Mouse (Mus musculus): ENCODE results near the gene Gm20388. TPM values are rescaled to one million over a fixed set of nuclear protein-coding genes. Genes with fewer than 3 reads are reported as not detected.

Gene Gm20388
- total RNA-seq, 1 experiment, result 27.0 TPM

GRCm38 (mm10) chr8:124212148-124212547, 4301.5 kb downstream of the Gm20388 start:
- Histone ChIP-seq H3K9me3 (ENCODE audit: control insufficient read depth, insufficient read depth, low read depth, low read length) (no peaks in the 10 kb centered on the region), H3K4me1 (ENCODE audit: control insufficient read depth in 2 of 2, insufficient read depth in 2 of 2, low read length in 2 of 2, poor library complexity in 1 of 2) (no peaks in the 10 kb centered on the region), H3K27ac (ENCODE audit: insufficient read depth, low read depth, low read length, poor library complexity, severe bottlenecking) (no peak overlapping the region), H3K36me3 (ENCODE audit: control insufficient read depth, insufficient read depth, low read length, poor library complexity, severe bottlenecking) (no peaks in the 10 kb centered on the region), H3K9ac (ENCODE audit: insufficient read depth, low read depth, low read length, poor library complexity, severe bottlenecking) (no peak overlapping the region), H3K4me3 (ENCODE audit: insufficient read depth in 1 of 2, low read depth in 1 of 2, low read length in 2 of 2, poor library complexity in 1 of 2, severe bottlenecking in 1 of 2) (no peak overlapping the region)
- no peak for TF ChIP-seq ZC3H11A (IDR thresholded peaks at IDR 0.05; ENCODE audit: borderline replicate concordance, low read depth, low read length)
- TF ChIP-seq MAFK (IDR thresholded peaks at IDR 0.05; ENCODE audit: insufficient read depth, low read depth, low read length), result no peak
- TF ChIP-seq HCFC1 (IDR thresholded peaks at IDR 0.05; ENCODE audit: borderline replicate concordance, insufficient read depth, low read length), result no peak
- DNase-seq (ENCODE audit: low read depth, low spot score), result no peak
- in situ Hi-C loops (cut with MboI; ENCODE audit: low sequenced_read_pairs in 2 of 2, unreplicated experiment in 2 of 2), result no loop called here

- Histone ChIP-seq H3K9me3 (ENCODE audit: control insufficient read depth, insufficient read depth, low read depth, low read length) (no peaks in the 10 kb centered on the region), H3K4me1 (ENCODE audit: control insufficient read depth in 2 of 2, insufficient read depth in 2 of 2, low read length in 2 of 2, poor library complexity in 1 of 2) (peaks cover 0 to 4% of the 10 kb centered on the region in 2 experiments; a peak in 2 of 4 replicates), H3K4me3 (ENCODE audit: insufficient read depth in 1 of 2, low read depth in 1 of 2, low read length in 2 of 2, poor library complexity in 1 of 2, severe bottlenecking in 1 of 2) (no peak overlapping the region), H3K36me3 (ENCODE audit: control insufficient read depth, insufficient read depth, low read length, poor library complexity, severe bottlenecking) (no peaks in the 10 kb centered on the region), H3K27ac (ENCODE audit: insufficient read depth, low read depth, low read length, poor library complexity, severe bottlenecking) (no peak overlapping the region), H3K9ac (ENCODE audit: insufficient read depth, low read depth, low read length, poor library complexity, severe bottlenecking) (no peak overlapping the region)
- in situ Hi-C loops (cut with MboI; ENCODE audit: low sequenced_read_pairs in 2 of 2, unreplicated experiment in 2 of 2), result no loop called here
- TF ChIP-seq ZNF384 (IDR thresholded peaks at IDR 0.05; ENCODE audit: low read depth, low read length) (no peak), HCFC1 (IDR thresholded peaks at IDR 0.05; ENCODE audit: borderline replicate concordance, insufficient read depth, low read length) (no peak), ZC3H11A (IDR thresholded peaks at IDR 0.05; ENCODE audit: borderline replicate concordance, low read depth, low read length) (no peak), MAFK (IDR thresholded peaks at IDR 0.05; ENCODE audit: insufficient read depth, low read depth, low read length) (no peak), CHD2 (IDR thresholded peaks at IDR 0.05; ENCODE audit: low read depth, low read length) (no peak)
- peak; percentile 77 for DNase-seq (ENCODE audit: low read depth, low spot score)
Measured at GRCm38 (mm10) chr8:124216951-124217350, 4306.3 kb downstream of the Gm20388 start.

GRCm38 (mm10) chr8:124229883-124230282, 4319.2 kb downstream of the Gm20388 start:
- Histone ChIP-seq H3K27ac (ENCODE audit: insufficient read depth, low read depth, low read length, poor library complexity, severe bottlenecking) (no peak overlapping the region), H3K36me3 (ENCODE audit: control insufficient read depth, insufficient read depth, low read length, poor library complexity, severe bottlenecking) (no peaks in the 10 kb centered on the region), H3K9ac (ENCODE audit: insufficient read depth, low read depth, low read length, poor library complexity, severe bottlenecking) (no peak overlapping the region), H3K4me3 (ENCODE audit: insufficient read depth in 1 of 2, low read depth in 1 of 2, low read length in 2 of 2, poor library complexity in 1 of 2, severe bottlenecking in 1 of 2) (no peak overlapping the region), H3K9me3 (ENCODE audit: control insufficient read depth, insufficient read depth, low read depth, low read length) (no peaks in the 10 kb centered on the region), H3K4me1 (ENCODE audit: control insufficient read depth in 2 of 2, insufficient read depth in 2 of 2, low read length in 2 of 2, poor library complexity in 1 of 2) (peaks cover 4 to 10% of the 10 kb centered on the region in 2 experiments; a peak in 3 of 4 replicates)
- in situ Hi-C loops (cut with MboI; ENCODE audit: low sequenced_read_pairs in 2 of 2, unreplicated experiment in 2 of 2), result no loop called here
- TF ChIP-seq MAFK (IDR thresholded peaks at IDR 0.05; ENCODE audit: insufficient read depth, low read depth, low read length) (no peak), CHD2 (IDR thresholded peaks at IDR 0.05; ENCODE audit: low read depth, low read length) (no peak), HCFC1 (IDR thresholded peaks at IDR 0.05; ENCODE audit: borderline replicate concordance, insufficient read depth, low read length) (no peak), ZC3H11A (IDR thresholded peaks at IDR 0.05; ENCODE audit: borderline replicate concordance, low read depth, low read length) (no peak), ZNF384 (IDR thresholded peaks at IDR 0.05; ENCODE audit: low read depth, low read length) (no peak)
- DNase-seq (ENCODE audit: low read depth, low spot score), result no peak

GRCm38 (mm10) chr8:124230496-124231175, 4320.0 kb downstream of the Gm20388 start:
- Histone ChIP-seq H3K4me1 (ENCODE audit: control insufficient read depth in 2 of 2, insufficient read depth in 2 of 2, low read length in 2 of 2, poor library complexity in 1 of 2) (peaks cover 7 to 15% of the 10 kb centered on the region in 2 experiments; a peak in 3 of 4 replicates), H3K9me3 (ENCODE audit: control insufficient read depth, insufficient read depth, low read depth, low read length) (no peaks in the 10 kb centered on the region), H3K9ac (ENCODE audit: insufficient read depth, low read depth, low read length, poor library complexity, severe bottlenecking) (no peak overlapping the region), H3K27ac (ENCODE audit: insufficient read depth, low read depth, low read length, poor library complexity, severe bottlenecking) (no peak overlapping the region), H3K4me3 (ENCODE audit: insufficient read depth in 1 of 2, low read depth in 1 of 2, low read length in 2 of 2, poor library complexity in 1 of 2, severe bottlenecking in 1 of 2) (peak overlapping the region; percentile 51 to 88; a peak in 2 of 4 replicates), H3K36me3 (ENCODE audit: control insufficient read depth, insufficient read depth, low read length, poor library complexity, severe bottlenecking) (no peaks in the 10 kb centered on the region)
- no peak for TF ChIP-seq ZNF384 (IDR thresholded peaks at IDR 0.05; ENCODE audit: low read depth, low read length)
- TF ChIP-seq ZC3H11A (IDR thresholded peaks at IDR 0.05; ENCODE audit: borderline replicate concordance, low read depth, low read length), result no peak
- no peak for TF ChIP-seq HCFC1 (IDR thresholded peaks at IDR 0.05; ENCODE audit: borderline replicate concordance, insufficient read depth, low read length)
- DNase-seq (ENCODE audit: low read depth, low spot score), result no peak
- in situ Hi-C loops (cut with MboI; ENCODE audit: low sequenced_read_pairs in 2 of 2, unreplicated experiment in 2 of 2), result no loop called here

GRCm38 (mm10) chr8:124231176-124231484, 4320.5 kb downstream of the Gm20388 start, which contains the start of gene Galnt2:
Gene Galnt2 (plus strand): TSS chr8:124231391.
- TF ChIP-seq MAFK (IDR thresholded peaks at IDR 0.05; ENCODE audit: insufficient read depth, low read depth, low read length) (no peak), CHD2 (IDR thresholded peaks at IDR 0.05; ENCODE audit: low read depth, low read length) (no peak), HCFC1 (IDR thresholded peaks at IDR 0.05; ENCODE audit: borderline replicate concordance, insufficient read depth, low read length) (no peak)
- DNase-seq (ENCODE audit: low read depth, low spot score), result peak; percentile 71
- in situ Hi-C loops (cut with MboI; ENCODE audit: low sequenced_read_pairs in 2 of 2, unreplicated experiment in 2 of 2), result no loop called here
- Histone ChIP-seq H3K27ac (ENCODE audit: insufficient read depth, low read depth, low read length, poor library complexity, severe bottlenecking) (no peak within 1 kb of the TSS), H3K9me3 (ENCODE audit: control insufficient read depth, insufficient read depth, low read depth, low read length) (no peaks in the 10 kb centered on the region), H3K36me3 (ENCODE audit: control insufficient read depth, insufficient read depth, low read length, poor library complexity, severe bottlenecking) (no peaks in the 10 kb centered on the region), H3K4me3 (ENCODE audit: insufficient read depth in 1 of 2, low read depth in 1 of 2, low read length in 2 of 2, poor library complexity in 1 of 2, severe bottlenecking in 1 of 2) (peak within 1 kb of the TSS; percentile 88 to 91), H3K9ac (ENCODE audit: insufficient read depth, low read depth, low read length, poor library complexity, severe bottlenecking) (peak within 1 kb of the TSS; percentile 85), H3K4me1 (ENCODE audit: control insufficient read depth in 2 of 2, insufficient read depth in 2 of 2, low read length in 2 of 2, poor library complexity in 1 of 2) (peaks cover 8 to 20% of the 10 kb centered on the region in 2 experiments; a peak in 3 of 4 replicates)
